Mouse (Mus musculus) fibroblast of lung, adult 2 months (primary cell): ENCODE measurements around the gene Mapk8ip1.
"Not testable (repeated sequence)": the region's sequence is repeated elsewhere in the genome, so short reads cannot be mapped to it uniquely, and the experiment has no call there.

Experiments used
- DNase-seq: peaks from one replicate; pipeline ENCODE4 v3.0.0-alpha.2; 2011; ENCODE audit warnings: low read depth

The Mapk8ip1 gene

DNA sequence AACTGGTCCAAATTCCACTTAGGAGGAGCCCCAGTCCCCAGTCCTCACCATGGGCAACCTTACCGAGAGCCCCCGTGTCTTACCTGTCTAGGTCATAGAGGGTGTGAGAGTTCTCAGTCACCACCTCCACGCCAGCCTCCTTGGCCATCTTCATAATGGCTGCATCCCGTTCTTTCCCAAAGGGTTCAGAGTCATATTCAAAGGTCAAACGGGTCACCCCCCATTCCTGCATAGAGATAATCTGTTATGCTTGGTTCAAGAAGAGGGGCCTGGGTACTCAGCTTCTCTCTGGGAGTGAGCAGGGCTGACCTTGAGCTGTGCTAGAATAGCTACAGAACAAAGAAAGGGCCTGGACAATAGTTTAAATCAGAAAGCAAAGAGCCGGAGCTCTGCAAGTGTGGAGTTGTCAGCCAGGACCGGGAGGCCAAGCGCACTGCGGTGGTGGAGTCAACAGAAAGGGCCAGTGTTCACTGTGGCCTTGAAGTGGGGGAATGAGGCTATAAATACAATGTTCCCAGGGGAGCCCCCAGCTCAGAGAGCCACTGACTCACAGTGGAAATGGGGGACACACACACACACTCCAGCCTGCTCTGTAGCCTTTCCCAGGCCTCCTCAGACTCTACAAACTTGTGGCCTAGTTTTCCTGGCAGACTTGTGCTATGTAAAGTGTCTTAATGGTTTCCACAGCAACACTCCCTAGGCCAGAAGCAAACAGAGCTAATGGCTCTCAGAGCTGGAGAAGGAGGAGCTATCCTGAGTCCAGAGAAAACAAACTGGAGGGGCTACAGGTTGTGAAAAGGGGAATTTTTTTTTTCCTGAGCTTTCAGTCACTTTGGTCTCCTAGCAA, 23.6 kb upstream of the Mapk8ip1 start:
- peak; percentile 95 for DNase-seq

DNA sequence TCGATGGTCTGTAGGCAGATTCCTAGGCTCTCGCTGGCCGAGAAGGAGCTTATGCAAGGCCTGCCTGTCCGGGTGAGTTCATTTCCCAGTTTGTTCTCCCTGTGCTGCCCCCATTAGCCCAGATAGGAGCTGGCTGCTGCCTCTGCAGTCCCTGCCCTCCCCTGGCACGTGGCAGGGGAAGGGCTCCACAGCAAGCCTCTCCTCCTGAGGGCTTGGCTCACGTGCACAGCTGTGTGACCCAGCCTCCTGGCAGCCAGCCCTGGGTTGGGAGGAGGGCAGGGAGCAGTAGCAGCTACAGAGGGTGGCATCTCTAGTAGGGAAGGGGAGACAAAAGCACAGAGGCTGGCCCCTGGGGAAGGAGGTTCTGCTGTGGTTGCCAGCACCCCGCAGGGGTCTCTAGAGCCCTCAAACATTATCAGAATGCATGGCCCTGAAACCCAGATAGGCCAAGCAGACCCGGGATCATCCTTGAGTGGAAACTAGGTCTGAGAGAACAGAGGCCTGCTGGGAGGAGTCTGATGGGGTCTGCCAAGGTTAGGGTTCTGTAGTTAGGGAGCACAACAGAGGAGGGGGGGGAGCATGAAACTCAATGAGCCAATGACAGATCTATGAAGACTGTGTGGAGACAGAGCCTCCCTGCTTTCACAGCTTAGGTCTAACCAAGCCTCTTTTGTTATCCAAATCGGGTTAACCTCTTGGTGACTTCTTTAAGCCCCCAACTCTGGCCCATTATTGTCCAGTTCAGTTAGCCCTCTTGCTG, 22.8 kb upstream of the Mapk8ip1 start:
- DNase-seq = peak; percentile 86

DNA sequence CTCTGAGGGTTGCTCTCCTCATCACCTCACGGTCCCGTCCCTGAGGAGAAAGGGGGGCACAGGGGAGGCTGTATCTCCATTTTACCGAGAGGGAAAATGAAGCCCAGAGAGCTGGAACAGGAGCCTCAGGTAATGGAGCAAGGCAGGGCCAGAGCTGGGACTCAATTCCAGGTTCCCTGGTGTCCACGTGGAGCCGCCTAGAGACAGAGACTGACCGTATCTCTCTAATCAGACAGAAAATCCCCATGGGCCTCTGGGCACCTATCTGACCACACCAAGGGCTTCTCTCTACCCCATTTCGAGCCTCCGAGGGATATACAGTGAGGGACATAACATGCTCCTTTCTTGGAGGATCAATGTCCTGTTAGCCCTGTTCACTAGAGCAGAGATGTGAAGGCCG, 22.1 kb upstream of the Mapk8ip1 start:
- DNase-seq = no peak

DNA sequence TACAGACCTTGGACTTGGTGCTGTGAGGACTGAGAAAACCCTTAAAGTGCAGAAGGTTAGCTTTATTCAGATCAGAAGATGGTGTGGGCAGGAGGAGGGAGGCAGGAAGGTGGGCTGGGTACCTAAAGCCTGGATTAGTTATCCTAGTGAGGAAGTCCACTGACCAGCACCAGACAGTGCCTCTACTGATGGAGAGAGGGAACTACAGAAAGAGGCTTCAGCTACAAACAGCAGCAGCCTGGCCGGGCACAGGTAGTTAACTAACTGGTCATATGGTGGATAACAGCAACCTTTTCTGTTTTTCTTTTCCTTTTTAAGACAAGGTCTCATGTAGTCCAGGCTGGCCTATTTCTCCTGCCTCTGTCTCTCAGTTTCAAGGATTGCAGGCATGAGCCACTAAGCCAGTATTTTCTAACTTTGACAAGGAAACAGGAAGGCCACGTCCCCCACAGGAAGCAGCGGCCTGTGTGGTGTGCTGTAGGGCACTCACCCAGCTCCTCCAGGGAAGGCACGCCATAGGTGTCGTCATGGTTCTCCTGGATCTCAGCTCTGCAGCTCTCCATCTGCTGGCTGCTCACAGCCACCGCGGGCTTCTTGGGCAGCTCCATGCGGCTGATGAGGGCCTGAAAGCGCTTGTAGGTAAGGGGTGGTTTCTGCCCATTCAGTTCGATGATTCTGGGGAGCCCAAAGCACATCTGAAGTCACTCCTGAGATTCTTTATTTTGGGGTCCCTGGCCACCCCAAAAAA, 21.5 kb upstream of the Mapk8ip1 start:
- no peak for DNase-seq

DNA sequence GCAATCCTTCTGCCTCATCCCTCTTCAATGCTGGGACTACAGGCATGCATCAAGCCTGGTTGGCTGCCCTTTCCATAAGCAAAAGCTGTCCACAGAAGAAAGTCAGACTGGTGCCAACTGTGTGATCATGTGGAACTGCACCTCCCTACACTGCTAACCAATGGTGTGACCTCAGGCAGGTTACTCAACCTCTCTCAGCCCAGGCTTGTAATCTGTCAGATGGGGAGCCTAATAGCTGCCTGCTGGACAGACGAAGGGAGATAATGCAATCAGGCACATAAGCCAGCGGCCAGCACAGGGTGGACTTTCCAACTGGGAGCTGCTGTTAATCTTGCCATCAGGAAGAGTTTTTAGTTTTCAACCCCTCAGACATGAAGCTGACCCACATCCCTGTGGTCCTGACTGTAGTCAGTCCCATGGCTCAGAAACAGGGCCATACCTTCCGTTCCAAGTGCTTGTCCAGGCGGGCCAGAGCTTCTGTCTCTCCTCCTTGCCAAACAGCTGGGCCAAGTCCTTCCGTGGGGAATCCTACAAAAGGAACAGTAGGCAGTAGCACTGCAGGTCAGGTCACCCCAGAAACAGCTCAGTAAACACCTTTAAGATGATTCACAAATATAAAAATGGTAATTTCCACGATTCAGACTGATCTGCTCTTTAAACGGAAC, 20.8 kb upstream of the Mapk8ip1 start:
- DNase-seq = no peak

DNA sequence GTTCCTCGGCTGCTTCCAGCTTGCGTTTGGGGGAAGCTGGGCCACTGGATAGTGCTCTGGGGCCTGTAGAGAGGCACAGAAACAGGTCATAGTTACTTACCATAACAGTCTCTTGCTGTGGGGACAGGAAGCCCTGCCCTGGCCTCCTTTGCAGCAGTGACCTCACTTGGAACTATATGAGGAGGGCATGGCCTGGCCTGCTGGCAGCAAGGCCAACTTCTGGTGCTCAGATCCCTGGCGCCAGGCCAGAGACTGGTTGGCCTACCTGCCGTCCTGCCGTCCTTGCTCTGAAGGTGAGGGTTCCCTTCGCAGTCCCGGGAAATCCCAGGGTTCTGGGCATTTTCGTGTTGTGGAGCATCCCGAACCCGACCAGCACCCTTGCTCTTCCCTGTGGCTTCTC, 10.6 kb upstream of the Mapk8ip1 start:
- no peak for DNase-seq

DNA sequence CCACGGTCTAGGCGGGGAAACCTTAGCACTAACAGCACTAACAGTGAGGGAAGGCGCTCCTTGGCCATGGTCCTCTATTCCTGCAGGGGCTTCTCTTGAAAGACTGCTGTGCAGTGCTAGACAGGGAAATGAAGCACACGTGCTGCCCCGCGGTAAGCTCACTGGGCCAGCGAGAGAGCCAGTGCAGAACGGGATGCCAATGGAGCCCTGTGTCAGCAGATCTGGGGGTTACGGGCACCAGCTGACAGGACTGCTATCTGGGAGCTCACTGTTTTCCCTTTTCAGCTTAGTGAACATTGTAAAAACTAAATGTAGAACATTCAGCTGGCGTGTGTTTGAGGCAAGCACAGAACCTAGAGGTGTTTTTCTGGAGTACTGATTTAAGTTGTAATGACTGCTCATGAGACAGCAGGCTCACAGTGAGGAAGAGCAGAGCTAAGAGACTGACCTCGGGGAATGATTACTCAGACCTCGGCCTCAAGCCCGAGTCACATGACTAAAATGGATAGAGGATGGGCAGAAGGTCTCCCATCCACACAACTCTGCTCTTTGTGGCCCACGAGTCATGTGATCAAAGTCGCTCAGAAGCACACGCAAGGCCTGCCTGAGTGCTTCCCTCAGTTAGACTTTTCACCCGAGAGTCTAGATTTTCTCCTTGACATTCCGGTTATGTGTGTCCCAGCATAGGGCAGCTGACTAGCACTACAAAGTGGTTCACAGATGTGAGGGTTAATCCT, 7.4 kb upstream of the Mapk8ip1 start:
- no peak for DNase-seq

DNA sequence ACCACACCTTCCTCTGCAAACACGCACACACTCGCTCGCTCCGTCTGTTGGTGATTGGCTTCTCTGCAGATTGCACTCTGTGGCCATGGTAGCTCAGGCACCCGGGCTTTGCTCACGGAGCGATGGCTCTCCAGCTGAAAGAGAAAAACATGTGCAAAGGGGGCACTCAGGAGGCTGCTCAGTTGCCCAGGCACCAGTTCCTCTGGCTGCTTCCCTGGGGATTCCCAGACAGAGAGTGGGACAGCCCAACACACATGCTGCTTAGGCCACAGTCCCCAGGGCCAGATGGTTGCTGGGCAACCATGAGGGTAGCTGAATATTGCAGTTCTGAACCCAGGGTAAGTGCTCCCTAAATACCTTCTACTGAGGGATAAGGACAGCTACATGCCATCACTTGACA, 4.6 kb upstream of the Mapk8ip1 start:
- DNase-seq = no peak

DNA sequence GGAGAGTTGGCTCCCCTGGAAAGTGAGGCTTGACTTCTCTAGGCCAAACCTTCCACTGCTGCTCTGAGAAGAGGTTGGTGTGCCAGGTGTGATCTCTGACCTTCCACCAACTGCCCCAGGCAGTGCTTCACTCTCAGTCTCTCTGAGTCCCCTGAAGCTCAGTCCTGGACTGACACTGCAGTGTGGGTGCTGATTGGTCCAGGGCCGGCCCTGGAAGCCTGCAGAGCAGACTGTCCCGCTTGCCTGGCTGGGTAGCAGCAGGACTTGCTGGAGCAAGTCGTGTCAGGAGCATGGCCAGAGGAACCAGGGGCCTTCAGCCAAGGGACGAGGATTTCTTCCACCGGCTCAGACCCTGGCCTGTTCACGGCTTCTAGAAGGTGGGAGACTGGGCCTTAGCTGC, 3.7 kb upstream of the Mapk8ip1 start:
- DNase-seq = no peak

DNA sequence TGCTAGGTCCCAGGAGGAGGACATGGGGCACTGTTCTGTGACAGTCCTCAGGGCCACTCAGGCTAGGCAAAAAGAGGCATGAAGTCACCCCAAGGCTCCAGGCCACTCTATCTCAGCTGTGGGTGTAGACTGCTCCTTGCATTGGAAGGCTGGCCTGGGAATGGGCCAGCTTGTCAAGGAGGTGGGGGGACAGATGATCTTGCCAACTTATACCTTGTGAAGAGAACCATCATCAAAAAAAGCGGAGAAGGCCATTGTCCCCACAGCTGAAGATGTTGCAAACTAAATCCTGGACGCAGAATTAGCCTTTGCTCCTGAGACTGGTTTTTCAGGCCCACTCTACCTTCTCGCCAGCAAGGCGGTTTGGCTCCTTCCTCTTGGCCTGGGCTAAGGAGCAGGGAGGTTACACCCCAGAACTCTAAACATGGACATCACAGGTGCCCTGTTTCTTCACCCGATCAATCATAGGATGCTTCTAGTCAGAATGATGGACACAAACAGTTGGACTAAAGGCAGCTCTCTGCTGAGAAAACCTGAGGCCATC, 2.8 kb upstream of the Mapk8ip1 start:
- no peak for DNase-seq

DNA sequence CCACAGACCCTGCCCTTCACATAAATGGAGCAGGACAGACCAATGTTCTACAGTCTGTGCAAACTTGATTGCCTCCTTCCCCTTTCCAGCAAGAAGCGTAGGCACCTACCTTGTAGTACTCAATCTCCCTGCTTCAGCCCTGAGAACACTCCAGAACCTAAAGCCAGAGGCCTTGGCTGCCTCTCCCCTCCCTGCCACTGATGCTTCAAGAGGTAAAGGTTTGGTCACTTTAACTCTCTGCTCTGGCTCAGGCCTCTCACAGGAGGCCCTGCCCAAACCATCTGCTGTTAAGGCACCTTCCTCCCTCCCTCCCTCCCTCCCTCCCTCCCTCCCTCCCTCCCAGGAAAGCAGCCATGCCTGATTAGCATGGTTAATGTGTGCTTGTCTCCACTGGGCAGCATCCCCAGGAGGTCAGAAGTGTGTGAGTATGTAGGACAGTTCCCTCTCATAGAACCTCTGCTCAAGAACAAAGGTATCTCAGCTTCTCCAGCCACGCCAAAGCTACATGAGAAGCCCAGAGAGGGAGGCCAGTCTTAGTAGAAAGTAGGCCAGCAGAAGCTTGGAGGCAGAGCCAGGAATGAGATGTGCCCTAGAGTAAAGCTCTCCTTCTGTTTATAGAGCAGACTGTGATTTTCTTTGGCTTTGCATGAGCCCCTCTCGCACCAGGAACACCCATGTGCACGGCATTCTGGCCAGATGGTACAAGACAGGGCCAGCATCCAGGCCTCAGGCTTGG, 1.7 kb upstream of the Mapk8ip1 start:
- DNase-seq = no peak

DNA sequence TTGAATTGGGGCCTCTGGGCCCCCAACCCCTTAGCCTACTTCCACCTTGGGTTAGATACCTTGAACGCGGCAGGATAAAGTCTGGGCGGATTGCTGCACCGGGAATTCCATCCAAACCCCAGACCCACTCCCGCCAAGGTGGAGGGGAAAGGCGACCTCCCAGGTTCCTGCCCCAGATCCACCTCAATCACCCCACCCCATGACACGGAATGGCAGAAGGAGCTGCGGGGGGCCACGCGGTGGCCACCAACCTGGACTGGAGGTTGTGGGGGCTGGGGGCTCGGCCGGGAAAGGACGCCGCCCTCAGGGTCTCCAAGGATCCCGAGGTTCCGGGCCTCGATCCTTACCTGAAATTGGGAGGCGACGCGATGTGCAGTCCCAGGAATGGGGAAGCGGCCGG, 381 bp downstream of the Mapk8ip1 start:
- no peak for DNase-seq

DNA sequence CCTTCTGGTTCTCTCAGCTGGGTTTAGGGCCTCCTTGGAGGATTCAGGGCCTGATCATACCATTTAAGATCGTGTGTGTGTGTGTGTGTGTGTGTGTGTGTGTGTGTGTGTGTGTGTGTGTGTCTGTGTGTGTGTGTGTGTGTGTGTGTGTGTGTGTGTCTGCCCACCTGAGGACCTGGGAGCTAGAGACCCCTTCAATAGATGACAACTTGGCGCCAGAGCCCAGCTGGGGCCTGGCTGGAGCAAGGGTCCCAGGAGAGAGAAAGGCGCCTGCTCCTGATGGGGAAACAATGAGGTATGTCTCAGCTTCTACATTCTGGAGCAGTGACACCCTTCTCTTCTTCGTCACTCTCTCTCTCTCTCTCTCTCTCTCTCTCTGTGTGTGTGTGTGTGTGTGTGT, 1.2 kb downstream of the Mapk8ip1 start:
- DNase-seq = not testable (repeated sequence)

DNA sequence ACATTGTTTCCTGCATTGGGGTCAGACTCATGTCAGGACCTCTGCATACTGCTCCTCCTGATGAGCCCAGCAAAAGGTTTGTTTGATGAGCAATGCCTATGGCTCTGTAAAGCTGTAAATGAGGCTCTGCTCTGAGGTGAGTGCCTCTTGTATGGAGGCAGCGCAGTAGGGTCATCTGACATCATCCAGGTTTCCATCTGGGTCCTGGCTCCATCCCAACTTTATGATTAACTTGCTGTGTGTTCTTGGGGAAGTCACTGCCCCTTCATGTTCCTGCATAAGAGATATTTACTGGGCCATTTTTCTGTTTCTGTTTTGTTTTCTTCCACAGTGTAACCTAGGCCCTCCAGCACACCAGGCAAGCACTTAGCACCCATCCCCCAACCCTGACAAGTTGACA, 3.6 kb downstream of the Mapk8ip1 start:
- no peak for DNase-seq

DNA sequence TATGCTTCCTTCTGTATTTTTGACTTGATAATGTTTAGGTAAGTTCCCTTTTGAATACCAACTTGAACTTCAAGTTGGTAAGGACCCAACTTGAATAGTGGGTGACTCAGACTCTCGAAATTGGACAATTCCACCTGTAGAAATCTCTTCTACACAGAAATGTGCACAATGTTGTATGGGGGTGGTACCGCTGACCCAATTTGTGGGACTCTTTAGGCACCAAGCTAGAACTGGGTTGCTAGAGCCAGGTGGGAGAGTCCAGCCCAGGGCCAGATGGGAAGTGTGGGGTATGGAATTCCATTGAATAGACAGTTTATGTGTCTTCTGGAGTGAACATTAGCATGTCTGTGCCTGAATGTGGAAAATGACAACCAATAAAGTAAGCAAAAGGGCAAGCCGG, 5.5 kb downstream of the Mapk8ip1 start:
- no peak for DNase-seq

DNA sequence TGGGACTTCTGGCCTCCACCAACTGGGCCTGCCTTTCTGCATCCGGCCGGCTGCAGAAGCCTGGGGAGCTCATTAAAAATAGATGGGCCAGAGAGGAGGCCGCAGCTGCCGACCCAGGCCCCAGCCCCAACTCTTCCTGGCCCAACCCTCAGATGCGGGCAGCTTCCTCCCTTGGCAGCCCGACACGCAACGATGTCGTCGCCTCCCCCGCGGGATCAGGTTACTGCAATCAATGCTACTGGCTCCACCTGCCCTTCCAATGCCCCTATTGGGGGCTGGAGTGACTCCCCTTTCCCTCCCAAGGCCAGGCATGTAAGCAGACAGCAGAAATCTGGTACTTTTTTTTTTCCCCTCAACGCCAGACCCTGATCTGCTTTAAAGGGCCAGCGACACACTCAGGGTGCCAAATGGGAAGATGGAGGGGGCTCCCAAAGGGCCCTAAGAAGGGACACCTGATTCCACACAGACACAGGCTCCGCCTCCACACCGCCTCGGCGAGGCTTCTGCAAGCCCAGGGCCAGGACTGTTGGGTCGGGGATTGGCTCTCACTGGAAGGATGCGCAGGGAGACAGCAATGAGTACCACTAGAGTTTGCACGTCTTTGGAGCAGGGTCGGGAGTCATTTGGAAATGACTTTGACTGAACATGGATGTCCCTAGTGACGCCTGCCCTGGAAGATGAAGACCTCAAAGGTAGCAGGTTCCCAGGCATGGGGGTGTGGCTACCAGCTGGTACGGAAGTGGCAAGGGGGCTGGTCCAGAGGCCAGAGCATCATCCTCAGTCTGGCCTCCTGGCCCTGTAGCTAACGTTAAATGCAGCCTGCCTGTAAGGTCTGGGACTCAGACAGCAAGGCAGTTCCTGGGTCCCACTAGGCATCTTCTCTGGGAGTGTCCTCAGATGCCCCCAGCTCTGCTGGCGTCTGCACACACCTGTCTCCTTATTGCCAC, 8.5 kb downstream of the Mapk8ip1 start:
- DNase-seq = no peak

DNA sequence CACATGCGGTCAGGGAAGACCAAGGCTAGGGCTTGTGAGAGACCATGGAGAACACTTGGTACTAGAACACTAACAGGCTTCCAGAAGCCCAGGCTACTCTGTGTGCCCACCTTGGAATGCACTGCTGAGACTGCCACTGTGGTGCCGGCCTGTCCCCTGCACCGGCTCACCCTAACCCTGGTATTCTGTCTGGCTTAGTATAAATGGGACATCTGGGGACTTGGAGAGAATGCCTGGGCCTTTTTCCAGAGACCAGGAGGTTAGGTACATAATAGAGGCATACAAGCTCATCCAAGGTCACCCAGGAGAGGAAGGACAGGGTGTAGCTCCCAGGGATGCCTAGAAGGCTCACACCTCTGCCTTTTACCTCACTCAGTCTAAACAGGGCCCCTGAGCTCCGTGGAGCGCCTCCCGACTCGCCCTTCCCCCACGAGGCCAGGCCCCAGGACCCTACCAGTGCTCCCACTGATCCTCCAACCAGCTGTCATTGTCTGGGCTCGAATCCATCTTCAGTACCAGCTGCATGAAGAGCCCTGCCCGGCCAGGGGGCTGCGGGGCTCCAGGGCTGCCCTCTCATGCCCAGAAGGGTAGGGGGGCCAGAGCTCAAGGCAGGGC, 9.3 kb downstream of the Mapk8ip1 start:
- no peak for DNase-seq

DNA sequence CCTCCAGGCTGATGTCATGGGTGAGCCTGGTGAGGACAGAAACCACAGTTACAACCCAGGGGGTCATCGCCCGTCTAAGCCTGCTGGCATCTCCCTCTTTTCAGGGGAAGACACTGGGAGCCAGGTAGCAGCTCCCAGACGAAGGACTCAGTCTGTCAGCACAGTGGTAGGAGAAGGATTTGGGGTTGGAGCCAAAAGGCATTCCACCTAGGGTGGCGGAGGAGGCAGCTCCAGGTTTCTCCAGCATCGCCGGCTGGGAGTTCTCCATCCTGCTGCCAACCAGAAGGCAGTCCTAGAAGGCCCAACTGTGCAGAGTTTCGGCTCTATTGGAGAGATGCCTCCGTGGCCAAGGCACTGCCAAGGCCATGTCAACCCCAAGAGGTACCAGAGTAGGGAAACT, 9.9 kb downstream of the Mapk8ip1 start:
- DNase-seq = no peak
